Mouse (Mus musculus) CH12.LX (cell line): ENCODE measurements around the gene Ccdc142.

ENCODE experiments used
- BHLHE40 ChIP-seq: IDR thresholded peaks from 2 replicates; pipeline ENCODE4 v1.6.1; 2011; ENCODE audit warnings: mild to moderate bottlenecking, low read depth, low read length, improper control_type of control experiment
- CTCF ChIP-seq, 2 experiments: IDR thresholded peaks in 1 of 2; conservative IDR thresholded peaks in 1 of 2; 2 replicates each; pipeline ENCODE4 v1.5.1; 2011 to 2012; ENCODE audit warnings: low read depth in 2 of 2, low read length in 2 of 2, improper control_type of control experiment in 1 of 2, inconsistent platforms in 1 of 2, mild to moderate bottlenecking in 1 of 2, moderate library complexity in 1 of 2
- ZNF384 ChIP-seq: IDR thresholded peaks from 2 replicates; pipeline ENCODE4 v1.6.1; 2012; ENCODE audit warnings: low read depth, low read length, improper control_type of control experiment, inconsistent platforms

DNA sequence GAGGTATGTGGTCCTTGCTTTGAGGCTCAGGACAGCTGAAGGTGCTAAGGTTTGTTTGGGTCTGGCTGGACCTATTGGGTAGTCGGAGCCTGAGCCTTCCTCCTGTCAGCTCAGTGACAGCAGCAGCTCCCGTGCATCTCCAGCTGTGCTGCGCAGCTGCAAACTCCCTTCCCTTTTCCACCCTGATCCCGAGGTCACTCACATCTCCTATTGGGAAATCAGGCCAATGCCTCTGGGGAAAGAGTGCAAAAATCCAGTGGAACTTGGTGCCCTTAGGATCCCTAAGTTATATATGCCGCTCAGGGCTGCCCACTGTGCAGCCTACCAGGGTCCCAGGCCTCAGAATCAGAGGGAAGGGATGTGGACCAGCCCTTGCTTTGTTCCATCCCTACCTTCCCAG lies 17.9 kb upstream of the Ccdc142 start:
- TF ChIP-seq CTCF (conservative IDR thresholded peaks at IDR 0.05 in 1 of 2, IDR thresholded peaks at IDR 0.05 in 1 of 2; ENCODE audit: low read depth in 2 of 2, low read length in 2 of 2) (no peak), ZNF384 (no peak), BHLHE40 (no peak)
